Mouse (Mus musculus): Measurements from ENCODE around the gene Gm45711. TPM values are rescaled to one million over a fixed set of nuclear protein-coding genes. Genes with fewer than 3 reads are reported as not detected.

The Gm45711 gene
- total RNA-seq, 2 experiments from 2014 or later, result not detected

DNA sequence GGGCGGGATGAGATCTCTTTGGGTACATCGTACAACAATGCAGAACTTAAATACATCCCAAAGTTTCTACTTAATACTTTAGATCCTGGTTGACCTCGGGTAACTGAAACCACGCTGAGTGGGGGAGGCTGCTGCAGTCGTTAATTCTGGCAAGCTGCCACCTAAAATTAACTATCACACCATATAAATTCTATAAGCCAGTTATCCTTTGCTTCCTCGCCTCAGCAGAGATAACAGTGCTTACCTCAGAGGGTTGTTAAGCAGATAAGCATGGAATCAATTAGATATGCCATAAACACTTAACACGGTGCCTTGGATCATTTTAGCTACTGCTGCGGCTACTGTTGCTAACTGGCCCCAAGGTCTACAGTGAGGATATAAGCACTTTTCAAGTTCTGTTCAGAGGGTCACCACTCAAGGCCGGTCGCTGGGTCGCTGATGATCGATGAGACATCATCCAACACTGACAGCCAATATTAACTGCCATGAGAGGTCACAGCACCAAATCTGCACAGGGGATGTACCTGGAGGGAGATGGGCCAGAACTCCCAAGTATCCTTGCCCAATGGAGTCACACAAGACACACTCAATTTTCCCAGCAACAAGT, 67.7 kb downstream of the Gm45711 start:
- DNase-seq, result no peak

DNA sequence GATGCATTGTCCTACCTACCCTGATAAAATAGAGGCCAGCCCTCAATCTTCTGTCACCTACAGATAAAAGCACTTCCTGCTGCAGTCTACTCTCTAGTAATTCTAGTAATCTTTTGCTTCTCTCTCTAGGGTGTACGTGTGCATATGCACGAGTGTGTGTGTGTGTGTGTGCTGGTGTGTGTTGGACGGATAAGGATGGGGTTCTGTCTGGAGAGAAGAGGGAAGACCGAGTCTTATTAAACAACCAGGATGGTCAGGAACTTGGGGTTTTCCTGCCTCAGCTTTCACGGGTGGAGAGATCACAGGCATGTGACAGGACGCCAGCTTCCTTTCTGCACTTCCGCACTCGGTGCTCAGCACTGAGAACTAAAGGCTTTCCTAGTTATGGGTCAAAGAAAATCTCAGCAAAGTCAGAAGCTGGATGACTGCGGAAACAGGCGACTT, 70.4 kb downstream of the Gm45711 start:
- DNase-seq, result no peak

DNA sequence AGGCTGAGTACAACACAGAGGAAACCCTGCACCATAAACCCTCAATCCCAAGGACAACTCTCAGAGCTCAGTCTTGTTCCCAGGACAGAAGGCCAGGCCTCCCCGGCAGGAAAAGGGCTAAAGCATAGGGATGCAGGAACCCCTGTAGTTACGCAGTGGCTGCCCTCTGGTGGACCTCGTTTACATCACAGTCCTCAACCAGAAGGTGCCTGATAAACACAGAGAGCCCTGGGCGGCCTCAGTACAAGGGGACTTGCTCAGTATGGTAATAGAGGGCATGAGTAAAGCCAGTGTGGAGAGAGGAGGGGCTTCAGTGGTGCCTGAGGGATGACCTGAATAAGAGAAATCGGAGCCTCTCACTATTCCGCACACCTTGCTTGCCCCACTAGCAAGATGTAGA, 75.3 kb downstream of the Gm45711 start:
- no peak for DNase-seq

DNA sequence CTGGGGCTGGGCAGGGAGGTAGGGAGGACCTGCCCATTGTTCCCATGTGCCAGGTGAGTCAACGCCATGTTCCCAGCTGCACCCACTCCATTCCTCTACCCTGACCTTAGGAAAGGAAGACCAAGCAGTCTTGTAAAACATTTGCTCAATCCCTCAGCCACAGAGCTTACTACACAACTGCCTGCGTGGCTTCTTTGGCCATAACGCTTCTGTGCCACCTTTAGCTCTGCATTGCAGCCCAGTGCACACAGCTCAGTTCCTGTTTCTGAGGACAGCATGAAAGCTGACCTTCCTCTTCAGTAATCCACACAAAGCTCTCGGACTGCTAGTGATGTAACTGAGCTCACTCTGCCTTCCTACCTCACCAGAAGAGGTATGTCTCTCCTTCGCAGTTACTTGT, 77.0 kb downstream of the Gm45711 start:
- no peak for DNase-seq

DNA sequence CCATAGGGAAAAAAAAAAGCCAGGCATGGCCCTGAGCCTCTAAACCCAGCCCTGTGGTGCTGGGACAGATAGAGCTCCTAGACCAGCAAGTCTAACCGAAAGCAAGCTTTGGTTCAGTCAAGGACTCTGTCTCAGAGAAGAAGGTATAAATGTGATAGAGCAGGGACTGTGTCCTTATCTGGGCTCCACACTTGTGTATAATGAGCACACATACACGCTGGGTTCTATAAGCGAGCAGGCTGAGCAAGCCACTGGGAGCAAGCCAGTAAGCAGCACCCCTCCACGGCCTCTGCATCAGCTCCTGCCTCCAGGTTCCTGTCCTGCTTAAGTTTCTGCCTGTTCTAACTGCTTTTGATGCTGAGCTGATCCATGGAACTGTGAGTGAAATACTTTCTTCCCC, 77.8 kb downstream of the Gm45711 start:
- DNase-seq, result no peak

Other genes with a start within 250 kb of the Gm45711 start
- gene Cdh5, start 208.5 kb downstream of the Gm45711 start, total RNA-seq (2021), result 1 to 10 TPM; 8.5 to 9.1 TPM
- 1 to 10 TPM; 5.7 to 5.8 TPM for gene Bean1, start 139.6 kb downstream of the Gm45711 start, total RNA-seq (2021)
- gene Tk2, start 61.5 kb downstream of the Gm45711 start, total RNA-seq (2021), result 10 to 100 TPM; 35.5 to 38.6 TPM
- gene Cklf, start 59.2 kb downstream of the Gm45711 start, total RNA-seq (2021), result 1 to 10 TPM; 5.8 to 8.0 TPM
- not detected for gene Cmtm2a, start 16.9 kb downstream of the Gm45711 start, total RNA-seq (2021)
- gene Cmtm1, start 64 bp upstream of the Gm45711 start, total RNA-seq (2021), result not detected
- not detected for gene Gm11020, start 11.5 kb upstream of the Gm45711 start, total RNA-seq (2021)
- gene Cmtm2b, start 12.1 kb upstream of the Gm45711 start, total RNA-seq (2021), result not detected
- gene Cmtm3, start 29.3 kb upstream of the Gm45711 start, total RNA-seq (2021), result 10 to 100 TPM; 11.7 to 17.4 TPM
- gene Cmtm4, start 85.7 kb upstream of the Gm45711 start, total RNA-seq (2021), result 10 to 100 TPM; 59.5 to 62.7 TPM
- 100 to 1,000 TPM; 246 to 289 TPM for gene Dync1li2, start 133.0 kb upstream of the Gm45711 start, total RNA-seq (2021)
- gene Terb1, start 199.8 kb upstream of the Gm45711 start, total RNA-seq (2021), result under 1 TPM; 0.35 to 0.66 TPM
- gene Nae1, start 224.6 kb upstream of the Gm45711 start, total RNA-seq (2021), result 10 to 100 TPM; 45.5 to 48.9 TPM
- gene Car7, start 224.6 kb upstream of the Gm45711 start, total RNA-seq (2021), result 10 to 100 TPM; 15.2 to 17.7 TPM

Measured in layer of hippocampus, postnatal 36 days (tissue).